Mouse (Mus musculus): ENCODE results near the gene Kif5c. TPM values are rescaled to one million over a fixed set of nuclear protein-coding genes. Genes with fewer than 3 reads are reported as not detected.

Kif5c gene
- polyA plus RNA-seq, 1 experiment from 2014 or later, result 251 TPM

GRCm38 (mm10) chr2:49774180-49774579 lies 155.1 kb downstream of the Kif5c start:
- ATAC-seq (ENCODE audit: low FRiP score, low TSS enrichment) (no peak), DNase-seq (no peak)
- Histone ChIP-seq H3K4me3 (replicated peaks; ENCODE audit: low read depth, low read length) (no peak overlapping the region), H3K9me3 (ENCODE audit: control insufficient read depth, low read length) (no peaks in the 10 kb centered on the region), H3K4me2 (ENCODE audit: low read length) (no peak overlapping the region), H3K9ac (replicated peaks; ENCODE audit: low read length) (no peak overlapping the region), H3K4me1 (ENCODE audit: control insufficient read depth, insufficient read depth, low read length) (no peaks in the 10 kb centered on the region), H3K36me3 (ENCODE audit: control insufficient read depth, insufficient read depth, low read length) (peaks cover 35% of the 10 kb centered on the region), H3K27me3 (ENCODE audit: control insufficient read depth, insufficient read depth, low read length) (no peaks in the 10 kb centered on the region), H3K27ac (replicated peaks; ENCODE audit: low read depth, low read length) (no peak overlapping the region)

DNA sequence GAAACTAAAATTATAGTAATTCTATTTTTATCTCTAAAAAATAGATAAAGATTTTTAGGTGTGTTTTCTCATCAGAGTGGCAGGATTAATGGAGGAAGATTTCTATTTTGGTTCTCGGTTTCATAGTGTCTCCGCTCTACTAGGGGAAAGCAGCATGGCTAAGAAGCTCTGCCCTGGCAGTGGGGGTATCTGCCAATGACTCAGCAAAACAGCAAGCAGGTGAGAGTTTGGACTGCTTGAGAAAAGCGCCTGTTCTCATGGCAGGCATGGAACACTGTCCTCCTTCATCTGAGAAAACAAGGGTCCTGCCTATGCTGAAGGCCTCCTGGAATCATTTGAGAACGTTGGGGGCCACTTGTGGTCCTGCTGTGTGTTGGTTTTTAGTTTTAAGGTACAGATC lies 156.1 kb downstream of the Kif5c start:
- Histone ChIP-seq H3K4me1 (ENCODE audit: control insufficient read depth, insufficient read depth, low read length) (no peaks in the 10 kb centered on the region), H3K27ac (replicated peaks; ENCODE audit: low read depth, low read length) (no peak overlapping the region), H3K4me2 (ENCODE audit: low read length) (no peak overlapping the region), H3K4me3 (replicated peaks; ENCODE audit: low read depth, low read length) (no peak overlapping the region), H3K27me3 (ENCODE audit: control insufficient read depth, insufficient read depth, low read length) (no peaks in the 10 kb centered on the region), H3K9me3 (ENCODE audit: control insufficient read depth, low read length) (no peaks in the 10 kb centered on the region), H3K9ac (replicated peaks; ENCODE audit: low read length) (no peak overlapping the region), H3K36me3 (ENCODE audit: control insufficient read depth, insufficient read depth, low read length) (peaks cover 25% of the 10 kb centered on the region)
- DNase-seq (no peak), ATAC-seq (ENCODE audit: low FRiP score, low TSS enrichment) (no peak)
- WGBS, result 93% methylated on average over 4 of the region's 4 CpGs

- H3K36me3 ChIP-seq (ENCODE audit: control insufficient read depth, insufficient read depth, low read length), result peaks cover 20% of the 10 kb centered on the region
- H3K27ac ChIP-seq (replicated peaks; ENCODE audit: low read depth, low read length), result no peak overlapping the region
- no peaks in the 10 kb centered on the region for H3K27me3 ChIP-seq (ENCODE audit: control insufficient read depth, insufficient read depth, low read length)
- H3K4me1 ChIP-seq (ENCODE audit: control insufficient read depth, insufficient read depth, low read length), result no peaks in the 10 kb centered on the region
- no peak overlapping the region for H3K4me3 ChIP-seq (replicated peaks; ENCODE audit: low read depth, low read length)
- no peaks in the 10 kb centered on the region for H3K9me3 ChIP-seq (ENCODE audit: control insufficient read depth, low read length)
- peak; percentile 35 for DNase-seq
- no peak overlapping the region for H3K4me2 ChIP-seq (ENCODE audit: low read length)
- ATAC-seq (ENCODE audit: low FRiP score, low TSS enrichment), result no peak
- H3K9ac ChIP-seq (replicated peaks; ENCODE audit: low read length), result no peak overlapping the region
Measured at GRCm38 (mm10) chr2:49775735-49776134, 156.6 kb downstream of the Kif5c start.

- Histone ChIP-seq H3K9ac (replicated peaks; ENCODE audit: low read length) (no peak overlapping the region), H3K27ac (replicated peaks; ENCODE audit: low read depth, low read length) (no peak overlapping the region), H3K4me2 (ENCODE audit: low read length) (no peak overlapping the region), H3K4me1 (ENCODE audit: control insufficient read depth, insufficient read depth, low read length) (no peaks in the 10 kb centered on the region), H3K9me3 (ENCODE audit: control insufficient read depth, low read length) (no peaks in the 10 kb centered on the region), H3K36me3 (ENCODE audit: control insufficient read depth, insufficient read depth, low read length) (peaks cover 15% of the 10 kb centered on the region), H3K4me3 (replicated peaks; ENCODE audit: low read depth, low read length) (no peak overlapping the region), H3K27me3 (ENCODE audit: control insufficient read depth, insufficient read depth, low read length) (no peaks in the 10 kb centered on the region)
- 89% methylated on average over 4 of the region's 4 CpGs for WGBS
- ATAC-seq (ENCODE audit: low FRiP score, low TSS enrichment) (no peak), DNase-seq (no peak)
Measured at GRCm38 (mm10) chr2:49776407-49776806, 157.3 kb downstream of the Kif5c start.

DNA sequence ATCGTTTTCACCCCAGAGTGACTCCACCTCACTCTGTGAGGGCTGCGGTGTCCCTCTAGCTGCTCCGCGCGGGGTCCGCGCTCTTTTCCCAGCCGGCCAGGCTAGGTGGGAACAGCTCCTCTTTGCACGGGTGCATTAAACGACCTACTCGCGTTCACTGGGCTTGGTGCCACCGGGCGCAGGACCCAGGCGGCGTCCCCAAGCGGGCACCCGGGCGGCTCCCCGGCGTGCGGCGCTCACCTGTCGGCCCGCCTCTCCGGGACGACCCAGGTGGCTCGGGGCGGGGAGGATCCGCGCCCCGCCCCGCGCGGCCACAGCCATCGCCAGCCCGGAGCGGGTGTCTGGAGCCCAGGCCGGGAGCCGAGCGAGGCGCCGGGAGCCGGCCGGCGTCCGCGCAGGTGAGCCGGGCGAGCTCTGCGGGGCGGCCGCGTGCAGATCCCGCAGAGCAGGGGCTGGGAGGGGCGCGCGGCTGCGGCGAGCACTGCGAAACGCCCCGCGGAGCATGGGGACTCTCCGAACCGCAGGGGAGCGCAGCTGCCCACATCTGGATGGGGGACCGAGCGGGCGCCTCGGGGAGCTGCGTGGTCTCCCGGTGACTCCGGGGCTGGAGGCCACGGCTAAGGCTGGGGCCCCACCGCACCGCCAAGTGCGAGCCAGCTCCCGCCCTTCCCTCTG lies 168.4 kb downstream of the Kif5c start, which contains the start of gene Lypd6b:
Gene Lypd6b, plus strand, starts transcription at position 313 of the 675 bp plus-strand sequence.
- Histone ChIP-seq H3K4me1 (ENCODE audit: control insufficient read depth, insufficient read depth, low read length) (peaks cover 5% of the 10 kb centered on the region; the same call in 1 of the 2 replicates), H3K9ac (replicated peaks; ENCODE audit: low read length) (peak within 1 kb of the TSS; percentile 67), H3K27ac (replicated peaks; ENCODE audit: low read depth, low read length) (0 out of 2 replicates have a peak within 1 kb of the TSS, but pooled peaks have one; percentile 5), H3K4me2 (ENCODE audit: low read length) (peak within 1 kb of the TSS; percentile 100), H3K4me3 (replicated peaks; ENCODE audit: low read depth, low read length) (peak within 1 kb of the TSS; percentile 60), H3K9me3 (ENCODE audit: control insufficient read depth, low read length) (no peaks in the 10 kb centered on the region), H3K36me3 (ENCODE audit: control insufficient read depth, insufficient read depth, low read length) (no peaks in the 10 kb centered on the region), H3K27me3 (ENCODE audit: control insufficient read depth, insufficient read depth, low read length) (peaks cover 21% of the 10 kb centered on the region)
- DNase-seq, result peak; percentile 68
- under 1% methylated on average over 78 of the region's 79 CpGs for WGBS
- peak; percentile 57 for ATAC-seq (ENCODE audit: low FRiP score, low TSS enrichment)

DNA sequence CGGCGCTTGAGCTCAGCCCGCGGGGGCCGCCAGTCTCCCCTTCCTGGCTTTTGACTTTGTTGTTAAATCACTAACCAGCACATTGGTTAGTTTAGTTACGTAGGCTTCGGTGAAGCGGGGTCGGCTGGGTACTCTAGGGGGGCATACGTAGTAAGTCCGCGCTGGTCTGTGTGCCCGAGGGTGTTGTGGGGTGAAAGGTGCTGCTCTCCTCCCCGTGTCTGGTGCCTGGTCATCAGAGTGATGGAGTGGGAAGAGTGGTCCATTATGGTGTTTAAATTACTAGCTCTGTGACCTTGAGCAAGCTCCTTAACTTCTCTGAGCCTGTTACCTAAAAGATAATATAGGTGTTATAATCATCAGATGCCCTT lies 168.9 kb downstream of the Kif5c start:
- Histone ChIP-seq H3K9me3 (ENCODE audit: control insufficient read depth, low read length) (no peaks in the 10 kb centered on the region), H3K9ac (replicated peaks; ENCODE audit: low read length) (peak overlapping the region; percentile 67)

DNA sequence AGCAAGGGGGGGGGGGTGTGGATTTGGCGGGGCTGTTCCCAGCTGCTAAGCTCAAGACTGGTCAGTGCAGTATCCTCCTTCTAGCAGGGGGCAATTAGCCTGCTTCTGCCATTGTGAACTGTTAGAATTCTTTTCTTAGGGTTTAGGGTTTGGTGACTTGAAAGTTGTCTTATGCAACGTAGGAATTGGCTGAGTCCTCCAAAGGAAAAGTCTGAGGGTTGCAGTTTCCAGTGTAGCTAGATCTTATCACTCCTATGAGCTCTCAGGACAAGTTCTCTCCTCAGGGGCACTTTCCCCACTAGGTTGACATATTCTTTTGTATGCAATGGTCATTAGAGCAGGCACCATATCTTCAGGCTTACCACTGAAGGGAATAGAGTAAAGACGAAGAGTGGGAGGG lies 169.5 kb downstream of the Kif5c start:
- Histone ChIP-seq H3K9ac (replicated peaks; ENCODE audit: low read length) (no peak overlapping the region), H3K4me3 (replicated peaks; ENCODE audit: low read depth, low read length) (no peak overlapping the region), H3K4me1 (ENCODE audit: control insufficient read depth, insufficient read depth, low read length) (peaks cover 5% of the 10 kb centered on the region; the same call in 1 of the 2 replicates), H3K36me3 (ENCODE audit: control insufficient read depth, insufficient read depth, low read length) (no peaks in the 10 kb centered on the region), H3K27ac (replicated peaks; ENCODE audit: low read depth, low read length) (no peak overlapping the region), H3K9me3 (ENCODE audit: control insufficient read depth, low read length) (no peaks in the 10 kb centered on the region), H3K4me2 (ENCODE audit: low read length) (no peak overlapping the region), H3K27me3 (ENCODE audit: control insufficient read depth, insufficient read depth, low read length) (peaks cover 21% of the 10 kb centered on the region)
- ATAC-seq (ENCODE audit: low FRiP score, low TSS enrichment), result no peak
- DNase-seq, result no peak
- 20% methylated on average over 3 of the region's 3 CpGs for WGBS

More for the DNA sequence above, 168.9 kb downstream of the Kif5c start:
- Histone ChIP-seq H3K4me3 (replicated peaks; ENCODE audit: low read depth, low read length) (peak overlapping the region; percentile 60), H3K36me3 (ENCODE audit: control insufficient read depth, insufficient read depth, low read length) (no peaks in the 10 kb centered on the region), H3K27me3 (ENCODE audit: control insufficient read depth, insufficient read depth, low read length) (peaks cover 21% of the 10 kb centered on the region), H3K27ac (replicated peaks; ENCODE audit: low read depth, low read length) (no peak overlapping the region), H3K4me2 (ENCODE audit: low read length) (peak overlapping the region; percentile 100), H3K4me1 (ENCODE audit: control insufficient read depth, insufficient read depth, low read length) (peaks cover 5% of the 10 kb centered on the region; the same call in 1 of the 2 replicates)
- DNase-seq (no peak), ATAC-seq (ENCODE audit: low FRiP score, low TSS enrichment) (peak; percentile 44; the same call in 1 of the 2 replicates)
- 1% methylated on average over 14 of the region's 14 CpGs for WGBS

- Histone ChIP-seq H3K27ac (replicated peaks; ENCODE audit: low read depth, low read length) (no peak overlapping the region), H3K4me2 (ENCODE audit: low read length) (no peak overlapping the region), H3K9me3 (ENCODE audit: control insufficient read depth, low read length) (no peaks in the 10 kb centered on the region), H3K9ac (replicated peaks; ENCODE audit: low read length) (no peak overlapping the region), H3K27me3 (ENCODE audit: control insufficient read depth, insufficient read depth, low read length) (peaks cover 21% of the 10 kb centered on the region), H3K4me3 (replicated peaks; ENCODE audit: low read depth, low read length) (no peak overlapping the region), H3K4me1 (ENCODE audit: control insufficient read depth, insufficient read depth, low read length) (peaks cover 5% of the 10 kb centered on the region; the same call in 1 of the 2 replicates), H3K36me3 (ENCODE audit: control insufficient read depth, insufficient read depth, low read length) (no peaks in the 10 kb centered on the region)
- 56% methylated on average over 6 of the region's 6 CpGs for WGBS
- ATAC-seq (ENCODE audit: low FRiP score, low TSS enrichment) (no peak), DNase-seq (no peak)
Measured at GRCm38 (mm10) chr2:49789078-49789477, 170.0 kb downstream of the Kif5c start.

DNA sequence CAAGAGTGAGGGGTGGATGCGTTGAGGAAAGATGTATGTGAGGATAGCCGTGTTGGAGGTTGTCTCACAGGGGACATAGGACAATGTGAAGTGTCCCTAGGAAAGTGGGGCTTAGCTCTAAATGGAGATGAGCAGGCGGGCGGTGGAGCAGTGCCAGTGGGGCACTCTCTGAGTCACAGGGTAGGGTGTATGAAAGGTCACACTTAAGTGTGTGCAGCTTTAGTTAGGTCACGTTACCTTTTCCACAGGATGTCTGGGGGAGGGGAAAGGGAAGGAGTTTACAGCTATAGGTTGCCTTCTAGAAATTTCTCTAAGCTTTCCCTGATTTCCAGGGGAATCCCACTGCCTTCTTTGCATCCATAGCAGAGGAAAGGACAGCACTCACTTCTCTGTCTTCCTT lies 170.4 kb downstream of the Kif5c start:
- peaks cover 5% of the 10 kb centered on the region; the same call in 1 of the 2 replicates for H3K4me1 ChIP-seq (ENCODE audit: control insufficient read depth, insufficient read depth, low read length)
- no peak overlapping the region for H3K27ac ChIP-seq (replicated peaks; ENCODE audit: low read depth, low read length)
- no peak overlapping the region for H3K9ac ChIP-seq (replicated peaks; ENCODE audit: low read length)
- no peaks in the 10 kb centered on the region for H3K9me3 ChIP-seq (ENCODE audit: control insufficient read depth, low read length)
- peaks cover 21% of the 10 kb centered on the region for H3K27me3 ChIP-seq (ENCODE audit: control insufficient read depth, insufficient read depth, low read length)
- WGBS, result 89% methylated on average over 5 of the region's 5 CpGs
- no peak overlapping the region for H3K4me3 ChIP-seq (replicated peaks; ENCODE audit: low read depth, low read length)
- no peak overlapping the region for H3K4me2 ChIP-seq (ENCODE audit: low read length)
- no peaks in the 10 kb centered on the region for H3K36me3 ChIP-seq (ENCODE audit: control insufficient read depth, insufficient read depth, low read length)
- ATAC-seq (ENCODE audit: low FRiP score, low TSS enrichment), result no peak
- DNase-seq, result no peak
